Mouse (Mus musculus): ENCODE data around the gene Prkcq. TPM values are rescaled to one million over a fixed set of nuclear protein-coding genes. Genes with fewer than 3 reads are reported as not detected.
A peak's percentile ranks its signal among the peaks of the same experiment; 100 is the strongest.

Gene Prkcq
- polyA plus RNA-seq, 1 experiment from 2014 or later, result 20.1 TPM

DNA sequence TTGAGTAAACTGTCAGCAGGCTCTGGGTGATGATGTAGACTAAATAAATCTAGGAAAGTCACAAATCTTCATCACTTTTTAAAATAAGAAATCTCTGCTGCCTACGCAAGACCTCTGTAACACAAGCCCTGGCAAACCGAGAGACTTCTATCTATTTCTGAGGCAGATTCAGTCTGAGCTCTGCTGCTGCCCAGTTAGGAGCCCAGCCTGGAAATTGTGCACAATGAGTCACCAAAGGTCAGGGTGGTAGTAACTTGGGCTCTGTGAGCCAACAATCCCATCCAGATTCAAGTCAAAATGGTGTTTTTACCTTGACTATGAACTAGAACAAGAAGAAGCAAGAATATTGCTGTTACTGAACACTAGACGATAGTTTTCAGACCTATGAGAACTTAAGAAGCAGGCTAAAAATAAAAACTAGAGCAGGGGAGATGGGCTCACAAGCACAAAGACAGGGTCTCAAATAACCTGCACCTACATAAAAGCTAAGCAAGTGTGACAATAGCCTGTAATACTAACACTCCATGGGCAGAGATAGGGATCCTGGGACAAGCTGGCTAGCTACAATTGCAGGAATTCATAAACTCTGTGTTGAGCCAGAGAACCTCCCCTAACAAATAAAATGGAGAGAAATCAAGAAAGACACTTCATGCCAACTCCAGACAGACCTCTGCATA lies 53.0 kb downstream of the Prkcq start:
- Histone ChIP-seq H3K36me3 (ENCODE audit: control insufficient read depth, insufficient read depth, low read length) (no peaks in the 10 kb centered on the region), H3K9ac (ENCODE audit: low read depth, low read length) (no peak overlapping the region), H3K27me3 (replicated peaks; ENCODE audit: control insufficient read depth, insufficient read depth, low read length) (no peaks in the 10 kb centered on the region), H3K4me2 (ENCODE audit: low read length) (no peak overlapping the region), H3K4me1 (ENCODE audit: control insufficient read depth, insufficient read depth, low read depth, low read length) (no peaks in the 10 kb centered on the region), H3K4me3 (ENCODE audit: low read length) (no peak overlapping the region), H3K9me3 (ENCODE audit: control insufficient read depth, low read length) (no peaks in the 10 kb centered on the region), H3K27ac (ENCODE audit: low read depth, low read length) (no peak overlapping the region)
- 93% methylated on average over 3 of the region's 3 CpGs for WGBS
- no peak for ATAC-seq

DNA sequence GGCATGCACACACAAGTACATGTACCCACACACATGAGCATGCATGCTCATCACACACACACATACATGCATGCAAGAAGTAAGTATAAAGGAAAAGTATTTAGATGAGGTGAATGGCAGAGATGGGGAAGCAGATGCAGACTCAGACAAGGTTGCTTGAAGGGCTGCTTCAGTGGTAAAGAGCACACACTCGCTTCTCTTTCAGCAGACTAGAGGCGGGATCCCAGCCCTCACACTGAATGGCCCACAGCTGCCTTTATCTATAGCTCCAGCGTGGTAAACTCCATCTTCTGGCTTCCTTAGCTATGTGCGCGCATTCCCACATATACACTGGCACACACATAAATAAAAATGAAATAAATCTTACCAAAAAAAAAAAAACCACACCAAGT lies 53.6 kb downstream of the Prkcq start:
- H3K4me3 ChIP-seq (ENCODE audit: low read length), result no peak overlapping the region
- no peak overlapping the region for H3K4me2 ChIP-seq (ENCODE audit: low read length)
- H3K27ac ChIP-seq (ENCODE audit: low read depth, low read length), result no peak overlapping the region
- H3K36me3 ChIP-seq (ENCODE audit: control insufficient read depth, insufficient read depth, low read length), result no peaks in the 10 kb centered on the region
- H3K4me1 ChIP-seq (ENCODE audit: control insufficient read depth, insufficient read depth, low read depth, low read length), result no peaks in the 10 kb centered on the region
- 76% methylated on average over 5 of the region's 5 CpGs for WGBS
- H3K9me3 ChIP-seq (ENCODE audit: control insufficient read depth, low read length), result no peaks in the 10 kb centered on the region
- H3K27me3 ChIP-seq (replicated peaks; ENCODE audit: control insufficient read depth, insufficient read depth, low read length), result no peaks in the 10 kb centered on the region
- no peak for ATAC-seq
- no peak overlapping the region for H3K9ac ChIP-seq (ENCODE audit: low read depth, low read length)

GRCm38 (mm10) chr2:11226555-11226954 lies 54.6 kb downstream of the Prkcq start:
- WGBS, result 92% methylated on average over 7 of the region's 7 CpGs
- no peak overlapping the region for H3K4me3 ChIP-seq (ENCODE audit: low read length)
- H3K4me2 ChIP-seq (ENCODE audit: low read length), result no peak overlapping the region
- no peaks in the 10 kb centered on the region for H3K36me3 ChIP-seq (ENCODE audit: control insufficient read depth, insufficient read depth, low read length)
- H3K4me1 ChIP-seq (ENCODE audit: control insufficient read depth, insufficient read depth, low read depth, low read length), result no peaks in the 10 kb centered on the region
- no peak for ATAC-seq
- H3K27ac ChIP-seq (ENCODE audit: low read depth, low read length), result no peak overlapping the region
- no peaks in the 10 kb centered on the region for H3K9me3 ChIP-seq (ENCODE audit: control insufficient read depth, low read length)
- H3K9ac ChIP-seq (ENCODE audit: low read depth, low read length), result no peak overlapping the region
- H3K27me3 ChIP-seq (replicated peaks; ENCODE audit: control insufficient read depth, insufficient read depth, low read length), result no peaks in the 10 kb centered on the region

DNA sequence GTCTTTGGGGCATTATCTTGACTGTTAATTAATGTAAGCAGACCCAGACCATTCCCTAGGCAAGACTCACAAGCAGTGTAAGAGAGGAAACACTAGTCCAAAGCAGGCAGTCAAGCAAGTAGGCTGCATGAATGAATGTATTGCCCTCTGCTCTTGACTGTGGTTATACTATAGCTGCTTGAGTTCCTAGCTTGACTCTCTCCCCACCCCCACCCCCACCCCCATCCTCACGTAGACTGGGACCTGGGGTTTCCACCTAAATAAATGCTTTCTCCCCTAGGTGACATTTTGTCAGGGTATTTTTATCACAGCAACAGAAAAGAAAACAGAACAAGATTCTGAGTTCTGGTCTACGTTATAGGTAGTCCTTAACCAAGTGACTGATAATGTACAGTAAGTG lies 57.2 kb downstream of the Prkcq start:
- Histone ChIP-seq H3K9me3 (ENCODE audit: control insufficient read depth, low read length) (no peaks in the 10 kb centered on the region), H3K27me3 (replicated peaks; ENCODE audit: control insufficient read depth, insufficient read depth, low read length) (no peaks in the 10 kb centered on the region), H3K4me3 (ENCODE audit: low read length) (no peak overlapping the region), H3K36me3 (ENCODE audit: control insufficient read depth, insufficient read depth, low read length) (no peaks in the 10 kb centered on the region), H3K4me2 (ENCODE audit: low read length) (no peak overlapping the region), H3K4me1 (ENCODE audit: control insufficient read depth, insufficient read depth, low read depth, low read length) (no peaks in the 10 kb centered on the region), H3K27ac (ENCODE audit: low read depth, low read length) (no peak overlapping the region), H3K9ac (ENCODE audit: low read depth, low read length) (no peak overlapping the region)
- no peak for ATAC-seq
- WGBS, result 69% methylated on average over 2 of the region's 2 CpGs

DNA sequence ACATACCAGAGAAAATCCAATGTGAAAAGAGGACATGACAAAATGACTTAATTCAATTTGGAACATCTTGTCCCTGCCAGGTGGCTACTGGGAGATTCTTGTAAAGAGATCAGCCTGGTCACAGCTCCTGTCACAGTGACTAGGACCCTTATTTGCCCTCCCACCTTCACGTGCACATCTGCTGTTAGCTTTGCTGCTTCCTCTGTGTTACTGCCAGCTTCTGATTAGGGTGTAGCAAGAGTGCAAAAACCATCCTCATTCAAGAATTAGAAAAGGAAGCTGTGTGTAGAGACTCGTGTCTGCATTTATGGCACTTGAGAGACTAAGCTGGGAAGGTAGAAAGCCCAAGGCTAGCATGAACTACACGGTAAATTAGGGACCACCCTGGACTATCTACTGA lies 59.2 kb downstream of the Prkcq start:
- H3K4me2 ChIP-seq (ENCODE audit: low read length), result no peak overlapping the region
- no peak for ATAC-seq
- H3K4me3 ChIP-seq (ENCODE audit: low read length), result no peak overlapping the region
- no peaks in the 10 kb centered on the region for H3K36me3 ChIP-seq (ENCODE audit: control insufficient read depth, insufficient read depth, low read length)
- no peak overlapping the region for H3K9ac ChIP-seq (ENCODE audit: low read depth, low read length)
- no peaks in the 10 kb centered on the region for H3K4me1 ChIP-seq (ENCODE audit: control insufficient read depth, insufficient read depth, low read depth, low read length)
- H3K9me3 ChIP-seq (ENCODE audit: control insufficient read depth, low read length), result no peaks in the 10 kb centered on the region
- 72% methylated on average over 3 of the region's 3 CpGs for WGBS
- H3K27me3 ChIP-seq (replicated peaks; ENCODE audit: control insufficient read depth, insufficient read depth, low read length), result no peaks in the 10 kb centered on the region
- no peak overlapping the region for H3K27ac ChIP-seq (ENCODE audit: low read depth, low read length)

DNA sequence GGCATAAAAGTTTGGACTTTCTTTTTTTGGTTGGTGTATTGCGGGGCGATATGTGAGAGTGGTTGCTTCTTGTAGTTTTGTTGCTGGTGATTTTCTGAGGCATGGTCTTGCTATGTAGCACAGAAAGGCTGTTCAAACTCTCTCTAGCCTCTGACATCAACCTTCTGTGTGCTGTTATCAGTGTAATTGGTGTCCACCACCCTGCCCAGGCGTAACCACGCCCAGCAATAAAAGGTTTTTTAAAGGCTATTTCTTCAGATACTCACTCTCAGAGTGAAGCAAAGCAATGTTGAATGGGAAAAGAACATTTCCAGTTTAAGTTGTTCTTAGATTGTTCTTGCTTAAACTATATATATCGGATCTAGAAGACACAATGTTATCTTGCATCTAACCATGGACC lies 60.1 kb downstream of the Prkcq start:
- Histone ChIP-seq H3K27me3 (replicated peaks; ENCODE audit: control insufficient read depth, insufficient read depth, low read length) (no peaks in the 10 kb centered on the region), H3K27ac (ENCODE audit: low read depth, low read length) (no peak overlapping the region), H3K4me3 (ENCODE audit: low read length) (no peak overlapping the region), H3K9me3 (ENCODE audit: control insufficient read depth, low read length) (no peaks in the 10 kb centered on the region), H3K36me3 (ENCODE audit: control insufficient read depth, insufficient read depth, low read length) (no peaks in the 10 kb centered on the region), H3K4me2 (ENCODE audit: low read length) (no peak overlapping the region), H3K4me1 (ENCODE audit: control insufficient read depth, insufficient read depth, low read depth, low read length) (no peaks in the 10 kb centered on the region), H3K9ac (ENCODE audit: low read depth, low read length) (no peak overlapping the region)
- ATAC-seq, result no peak
- WGBS, result 97% methylated on average over 5 of the region's 5 CpGs

DNA sequence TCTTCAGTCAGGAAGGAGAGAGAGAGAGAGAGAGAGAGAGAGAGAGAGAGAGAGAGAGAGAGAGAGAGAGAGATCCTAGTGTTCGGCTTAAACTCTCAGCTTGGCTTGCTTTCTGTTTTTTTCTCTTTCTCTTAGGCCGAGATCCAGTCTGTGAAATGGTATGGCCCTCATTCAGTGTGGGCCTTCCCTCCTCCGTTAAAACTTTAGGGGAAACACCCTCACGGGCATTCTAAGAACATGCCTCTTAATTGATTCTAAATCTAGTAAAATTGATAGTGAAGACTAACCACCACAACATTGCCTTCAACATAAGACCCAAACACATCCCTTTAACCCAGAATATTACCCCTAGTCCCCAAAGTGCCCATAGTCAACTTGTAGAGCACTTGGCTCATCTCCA lies 66.3 kb downstream of the Prkcq start:
- Histone ChIP-seq H3K4me1 (ENCODE audit: control insufficient read depth, insufficient read depth, low read depth, low read length) (no peaks in the 10 kb centered on the region), H3K27me3 (replicated peaks; ENCODE audit: control insufficient read depth, insufficient read depth, low read length) (no peaks in the 10 kb centered on the region), H3K9me3 (ENCODE audit: control insufficient read depth, low read length) (no peaks in the 10 kb centered on the region), H3K36me3 (ENCODE audit: control insufficient read depth, insufficient read depth, low read length) (no peaks in the 10 kb centered on the region), H3K4me2 (ENCODE audit: low read length) (no peak overlapping the region), H3K9ac (ENCODE audit: low read depth, low read length) (no peak overlapping the region), H3K4me3 (ENCODE audit: low read length) (no peak overlapping the region), H3K27ac (ENCODE audit: low read depth, low read length) (no peak overlapping the region)
- 88% methylated on average over 4 of the region's 4 CpGs for WGBS
- ATAC-seq, result no peak

DNA sequence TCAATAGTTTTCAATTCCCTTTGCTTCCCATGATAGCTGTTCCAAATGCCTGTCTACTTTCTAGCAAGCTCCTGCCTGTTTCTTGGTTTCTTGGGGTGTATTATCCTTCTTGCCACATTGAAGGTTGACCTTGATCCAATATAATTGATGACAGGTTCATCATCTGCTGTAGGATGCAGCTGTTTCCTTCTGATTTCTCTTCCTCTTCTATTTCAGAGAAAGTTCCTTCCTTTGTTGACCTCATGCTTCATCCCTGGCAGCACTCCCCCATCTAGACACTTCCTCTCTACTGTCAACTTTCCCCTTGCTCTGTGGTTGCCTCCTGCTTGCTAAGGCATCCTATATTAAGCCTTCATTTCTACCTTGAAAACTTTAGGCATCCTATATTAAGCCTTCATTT lies 67.6 kb downstream of the Prkcq start:
- Histone ChIP-seq H3K4me1 (ENCODE audit: control insufficient read depth, insufficient read depth, low read depth, low read length) (no peaks in the 10 kb centered on the region), H3K4me2 (ENCODE audit: low read length) (no peak overlapping the region), H3K36me3 (ENCODE audit: control insufficient read depth, insufficient read depth, low read length) (no peaks in the 10 kb centered on the region), H3K4me3 (ENCODE audit: low read length) (no peak overlapping the region), H3K27me3 (replicated peaks; ENCODE audit: control insufficient read depth, insufficient read depth, low read length) (no peaks in the 10 kb centered on the region), H3K9ac (ENCODE audit: low read depth, low read length) (no peak overlapping the region), H3K27ac (ENCODE audit: low read depth, low read length) (no peak overlapping the region), H3K9me3 (ENCODE audit: control insufficient read depth, low read length) (no peaks in the 10 kb centered on the region)
- ATAC-seq, result no peak

DNA sequence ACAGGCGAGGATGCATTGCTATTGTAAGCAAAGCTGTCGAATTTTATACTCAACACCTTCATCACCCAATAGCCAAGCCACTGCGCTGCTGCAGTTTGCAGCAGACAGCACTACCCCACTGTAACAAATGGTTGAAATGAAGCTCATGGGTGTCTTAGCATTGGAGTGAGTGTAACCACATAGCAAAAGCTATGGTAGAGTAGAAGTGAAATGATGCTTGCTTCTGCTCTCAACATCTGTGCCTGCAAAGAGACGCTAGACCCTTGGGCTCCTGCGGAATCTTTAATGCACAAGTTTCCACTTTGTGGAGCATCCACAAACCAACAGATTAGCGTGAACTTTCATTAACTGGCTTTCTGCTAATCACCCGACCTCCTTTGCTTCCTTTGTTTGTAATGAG lies 74.0 kb downstream of the Prkcq start:
- Histone ChIP-seq H3K27me3 (replicated peaks; ENCODE audit: control insufficient read depth, insufficient read depth, low read length) (no peaks in the 10 kb centered on the region), H3K4me3 (ENCODE audit: low read length) (no peak overlapping the region), H3K9me3 (ENCODE audit: control insufficient read depth, low read length) (no peaks in the 10 kb centered on the region), H3K4me1 (ENCODE audit: control insufficient read depth, insufficient read depth, low read depth, low read length) (no peaks in the 10 kb centered on the region), H3K9ac (ENCODE audit: low read depth, low read length) (no peak overlapping the region), H3K4me2 (ENCODE audit: low read length) (no peak overlapping the region), H3K27ac (ENCODE audit: low read depth, low read length) (no peak overlapping the region), H3K36me3 (ENCODE audit: control insufficient read depth, insufficient read depth, low read length) (no peaks in the 10 kb centered on the region)
- peak; percentile 58 for ATAC-seq
- 77% methylated on average over 7 of the region's 7 CpGs for WGBS

GRCm38 (mm10) chr2:11253945-11254344 lies 82.0 kb downstream of the Prkcq start:
- H3K4me1 ChIP-seq (ENCODE audit: control insufficient read depth, insufficient read depth, low read depth, low read length), result no peaks in the 10 kb centered on the region
- H3K9ac ChIP-seq (ENCODE audit: low read depth, low read length), result no peak overlapping the region
- H3K4me3 ChIP-seq (ENCODE audit: low read length), result no peak overlapping the region
- H3K9me3 ChIP-seq (ENCODE audit: control insufficient read depth, low read length), result no peaks in the 10 kb centered on the region
- H3K27me3 ChIP-seq (replicated peaks; ENCODE audit: control insufficient read depth, insufficient read depth, low read length), result no peaks in the 10 kb centered on the region
- H3K36me3 ChIP-seq (ENCODE audit: control insufficient read depth, insufficient read depth, low read length), result no peaks in the 10 kb centered on the region
- WGBS, result 71% methylated on average over 8 of the region's 8 CpGs
- no peak for ATAC-seq
- H3K4me2 ChIP-seq (ENCODE audit: low read length), result no peak overlapping the region
- H3K27ac ChIP-seq (ENCODE audit: low read depth, low read length), result no peak overlapping the region

Data from hindbrain, embryonic 16.5 days (tissue).